ENCODE assay signal across 8 mouse cellular contexts in genomic region chr10:21882184-21883081, GRCm38 (mm10). TPM values are rescaled to one million over a fixed set of nuclear protein-coding genes. Genes with fewer than 3 reads are reported as not detected.
DNase-seq lines count a peak whose midpoint lies in the region; ATAC-seq lines count a peak whose summit lies in the region.

Gene Sgk1, plus strand, starts transcription at chr10:21882184.

- DNase-seq in urinary bladder, postnatal 14 days (ENCODE audit: low spot score) = peak; percentile 6
- DNase-seq in urinary bladder, postnatal 36 days (ENCODE audit: low spot score in 2 of 2) = no peak
- DNase-seq in cerebellum, postnatal 10 days = peak; percentile 90
- DNase-seq in frontal cortex, postnatal 25 days (ENCODE audit: low spot score in 2 of 2) = peak; percentile 49 to 50
- peak; percentile 75 for DNase-seq in limb, embryonic 11.5 days (ENCODE audit: low spot score)
- DNase-seq in naive thymus-derived CD4-positive, alpha-beta T cell, adult 2 months (ENCODE audit: low read depth) = peak; percentile 55
- DNase-seq in thymus, postnatal 4 days = peak; percentile 68

- H3K36me3 ChIP-seq in hindbrain, embryonic 15.5 days = no peaks in the 10 kb centered on the region
- H3K36me3 ChIP-seq in limb, embryonic 11.5 days (ENCODE audit: control insufficient read depth, insufficient read depth, low read length) = no peaks in the 10 kb centered on the region

- H3K4me1 ChIP-seq in hindbrain, embryonic 15.5 days (replicated peaks) = peaks cover 29% of the 10 kb centered on the region
- H3K4me1 ChIP-seq in limb, embryonic 11.5 days (ENCODE audit: control insufficient read depth, insufficient read depth, low read length) = peaks cover 21% of the 10 kb centered on the region

- H3K4me3 ChIP-seq in hindbrain, embryonic 15.5 days = peak within 1 kb of the TSS; percentile 57
- peak within 1 kb of the TSS; percentile 47 for H3K4me3 ChIP-seq in limb, embryonic 11.5 days (ENCODE audit: low read depth, low read length)

- peak; percentile 90 for ATAC-seq in hindbrain, embryonic 15.5 days (ENCODE audit: low FRiP score, low read depth)
- no peak; the same call in 1 of the 2 replicates for ATAC-seq in limb, embryonic 11.5 days (ENCODE audit: insufficient number of reproducible peaks, low FRiP score, low TSS enrichment, low read depth)

- H3K4me2 ChIP-seq in hindbrain, embryonic 15.5 days = peak within 1 kb of the TSS; percentile 58
- peak within 1 kb of the TSS; percentile 81 for H3K4me2 ChIP-seq in limb, embryonic 11.5 days (ENCODE audit: low read depth, severe bottlenecking)

- H3K27me3 ChIP-seq in hindbrain, embryonic 15.5 days = no peaks in the 10 kb centered on the region
- H3K27me3 ChIP-seq in limb, embryonic 11.5 days (ENCODE audit: control insufficient read depth, insufficient read depth, low read length) = no peaks in the 10 kb centered on the region

- WGBS in hindbrain, embryonic 15.5 days = 1% methylated on average over 36 of the region's 36 CpGs
- under 1% methylated on average over 36 of the region's 36 CpGs for WGBS in limb, embryonic 11.5 days

- H3K9me3 ChIP-seq in hindbrain, embryonic 15.5 days = no peaks in the 10 kb centered on the region
- H3K9me3 ChIP-seq in limb, embryonic 11.5 days (ENCODE audit: control insufficient read depth, low read length) = no peaks in the 10 kb centered on the region

- H3K9ac ChIP-seq in hindbrain, embryonic 15.5 days = peak within 1 kb of the TSS; percentile 67
- H3K9ac ChIP-seq in limb, embryonic 11.5 days (ENCODE audit: low read length) = peak within 1 kb of the TSS; percentile 64

- H3K27ac ChIP-seq in hindbrain, embryonic 15.5 days (replicated peaks) = peak within 1 kb of the TSS; percentile 95
- H3K27ac ChIP-seq in limb, embryonic 11.5 days (replicated peaks; ENCODE audit: low read depth, low read length) = no peak within 1 kb of the TSS

RNA-seq across cellular contexts. Expression of gene Sgk1, which starts in this region (rescaled TPM):
- polyA plus RNA-seq in hindbrain, embryonic 15.5 days (2015; fragmentation: Nextera tagmentation; extraction: Ambion mirVana) = 36.6 and 41.5 TPM in 2 replicates
- 23.3 and 27.4 TPM in 2 replicates for polyA plus RNA-seq in limb, embryonic 11.5 days (2014; fragmentation: Nextera tagmentation; extraction: Ambion mirVana)

Comparison
In these comparisons a context has a peak if more than half of its experiments do, and no peak if none do; other contexts are left out.
1. DNase-seq: peak in urinary bladder, postnatal 14 days (single experiment), cerebellum, postnatal 10 days (2 of 2), frontal cortex, postnatal 25 days (2 of 2), limb, embryonic 11.5 days (single experiment), naive thymus-derived CD4-positive, alpha-beta T cell, adult 2 months (single experiment) and thymus, postnatal 4 days (single experiment); none in urinary bladder, postnatal 36 days (0 of 2).